Mouse (Mus musculus): ENCODE measurements around the gene Setmar. TPM values are rescaled to one million over a fixed set of nuclear protein-coding genes. Genes with fewer than 3 reads are reported as not detected.

Gene Setmar
- polyA plus RNA-seq, 1 experiment from 2014 or later = 5.7 TPM

DNA sequence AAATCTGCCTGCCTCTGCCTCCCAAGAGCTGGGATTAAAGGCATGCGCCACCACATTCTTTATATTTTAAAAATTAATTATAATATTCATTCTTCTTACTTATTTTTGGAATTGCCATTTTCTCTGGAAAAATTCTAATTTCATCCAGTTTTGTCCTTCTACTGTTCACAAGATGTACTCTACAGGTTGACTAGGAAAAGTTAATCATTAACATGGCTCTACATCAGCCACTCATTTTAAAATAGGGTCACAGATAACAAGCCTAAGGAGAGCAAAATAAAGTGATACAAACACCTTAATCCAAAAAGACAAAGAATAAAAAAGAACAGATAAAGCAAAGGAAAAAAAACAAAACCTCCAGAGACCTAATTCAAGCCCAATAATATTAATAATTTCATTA, 50.1 kb downstream of the Setmar start:
- Histone ChIP-seq H3K36me3 (no peaks in the 10 kb centered on the region), H3K9me3 (no peaks in the 10 kb centered on the region), H3K4me2 (no peak overlapping the region), H3K4me1 (peaks cover 27% of the 10 kb centered on the region), H3K27me3 (replicated peaks) (no peaks in the 10 kb centered on the region), H3K9ac (no peak overlapping the region), H3K27ac (replicated peaks) (no peak overlapping the region), H3K4me3 (no peak overlapping the region)
- 89% methylated on average over 1 of the region's 1 CpGs for WGBS
- no peak for ATAC-seq (ENCODE audit: extremely low read depth, insufficient number of reproducible peaks, low FRiP score, low TSS enrichment)

DNA sequence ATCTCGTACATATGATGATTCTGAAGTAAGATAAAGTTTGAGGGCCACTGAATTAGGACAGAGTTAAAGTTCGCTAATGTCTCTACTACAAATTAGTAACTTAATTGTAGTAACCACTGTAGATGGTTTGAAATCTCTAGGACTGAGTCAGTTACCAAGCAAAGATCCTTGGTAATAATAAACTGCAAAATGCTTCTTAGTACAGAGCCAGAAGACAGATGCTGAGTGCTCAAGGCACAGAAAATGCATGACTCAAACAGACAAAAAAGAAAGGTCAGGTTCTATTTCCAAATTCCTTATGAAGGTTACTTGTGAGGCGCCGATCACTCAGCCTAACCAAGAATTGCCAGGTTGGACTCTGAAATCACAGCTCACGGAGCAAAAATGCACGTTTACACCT, 53.0 kb downstream of the Setmar start:
- no peak overlapping the region for H3K9ac ChIP-seq
- no peaks in the 10 kb centered on the region for H3K36me3 ChIP-seq
- H3K9me3 ChIP-seq = no peaks in the 10 kb centered on the region
- WGBS = 84% methylated on average over 6 of the region's 6 CpGs
- H3K27ac ChIP-seq (replicated peaks) = no peak overlapping the region
- H3K4me3 ChIP-seq = no peak overlapping the region
- H3K27me3 ChIP-seq (replicated peaks) = no peaks in the 10 kb centered on the region
- ATAC-seq (ENCODE audit: extremely low read depth, insufficient number of reproducible peaks, low FRiP score, low TSS enrichment) = no peak
- H3K4me1 ChIP-seq = 0 out of 2 replicates have a peak, but pooled peaks cover 3% of the 10 kb centered on the region
- no peak overlapping the region for H3K4me2 ChIP-seq

DNA sequence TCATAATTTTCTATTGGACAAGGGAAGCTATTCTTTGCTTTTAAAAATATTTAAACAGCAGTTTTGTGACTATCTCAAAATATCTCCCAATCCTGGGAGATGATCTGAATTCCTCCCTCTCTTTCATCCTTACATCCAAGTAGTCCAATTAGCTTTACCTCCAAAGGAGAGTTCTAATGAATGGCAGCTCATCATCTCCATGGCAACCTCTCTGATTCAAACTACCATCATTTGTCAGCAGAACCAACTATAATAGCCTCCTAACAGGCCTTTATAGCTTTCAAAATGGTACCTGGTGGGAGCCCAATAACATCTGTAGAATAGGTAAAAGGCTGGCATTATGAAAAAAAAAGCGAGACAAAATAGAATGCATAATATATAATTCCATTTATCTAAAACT, 60.6 kb downstream of the Setmar start:
- H3K9me3 ChIP-seq = no peaks in the 10 kb centered on the region
- 87% methylated on average over 1 of the region's 1 CpGs for WGBS
- ATAC-seq (ENCODE audit: extremely low read depth, insufficient number of reproducible peaks, low FRiP score, low TSS enrichment) = no peak
- no peaks in the 10 kb centered on the region for H3K36me3 ChIP-seq
- H3K4me3 ChIP-seq = no peak overlapping the region
- H3K9ac ChIP-seq = no peak overlapping the region
- 0 out of 2 replicates have a peak, but pooled peaks cover under 1% of the 10 kb centered on the region for H3K4me1 ChIP-seq
- no peaks in the 10 kb centered on the region for H3K27me3 ChIP-seq (replicated peaks)
- H3K4me2 ChIP-seq = no peak overlapping the region
- H3K27ac ChIP-seq (replicated peaks) = no peak overlapping the region

GRCm38 (mm10) chr6:108126631-108127030, 61.8 kb downstream of the Setmar start:
- Histone ChIP-seq H3K4me1 (peaks cover 10% of the 10 kb centered on the region; the same call in 1 of the 2 replicates), H3K27me3 (replicated peaks) (no peaks in the 10 kb centered on the region), H3K9me3 (no peaks in the 10 kb centered on the region), H3K27ac (replicated peaks) (no peak overlapping the region), H3K36me3 (no peaks in the 10 kb centered on the region), H3K4me3 (no peak overlapping the region), H3K9ac (no peak overlapping the region), H3K4me2 (no peak overlapping the region)
- 81% methylated on average over 3 of the region's 3 CpGs for WGBS
- ATAC-seq (ENCODE audit: extremely low read depth, insufficient number of reproducible peaks, low FRiP score, low TSS enrichment) = no peak

Other genes with a start within 250 kb of the Setmar start
- 18.9 and 22.1 TPM in 2 replicates for gene Sumf1, start 120.5 kb downstream of the Setmar start, polyA plus RNA-seq (2015; fragmentation: Nextera tagmentation; extraction: Ambion mirVana)
- 11.1 and 12.1 TPM in 2 replicates for gene Itpr1, start 148.1 kb downstream of the Setmar start, polyA plus RNA-seq (2015; fragmentation: Nextera tagmentation; extraction: Ambion mirVana)